Mouse (Mus musculus): ENCODE measurements at regions not wholly inside any gene's neighbourhood (a gene's known extent, or its start where the extent isn't known, plus 50 kb on each side); places are given as distances from the start of the nearest gene placed in this dataset.

DNA sequence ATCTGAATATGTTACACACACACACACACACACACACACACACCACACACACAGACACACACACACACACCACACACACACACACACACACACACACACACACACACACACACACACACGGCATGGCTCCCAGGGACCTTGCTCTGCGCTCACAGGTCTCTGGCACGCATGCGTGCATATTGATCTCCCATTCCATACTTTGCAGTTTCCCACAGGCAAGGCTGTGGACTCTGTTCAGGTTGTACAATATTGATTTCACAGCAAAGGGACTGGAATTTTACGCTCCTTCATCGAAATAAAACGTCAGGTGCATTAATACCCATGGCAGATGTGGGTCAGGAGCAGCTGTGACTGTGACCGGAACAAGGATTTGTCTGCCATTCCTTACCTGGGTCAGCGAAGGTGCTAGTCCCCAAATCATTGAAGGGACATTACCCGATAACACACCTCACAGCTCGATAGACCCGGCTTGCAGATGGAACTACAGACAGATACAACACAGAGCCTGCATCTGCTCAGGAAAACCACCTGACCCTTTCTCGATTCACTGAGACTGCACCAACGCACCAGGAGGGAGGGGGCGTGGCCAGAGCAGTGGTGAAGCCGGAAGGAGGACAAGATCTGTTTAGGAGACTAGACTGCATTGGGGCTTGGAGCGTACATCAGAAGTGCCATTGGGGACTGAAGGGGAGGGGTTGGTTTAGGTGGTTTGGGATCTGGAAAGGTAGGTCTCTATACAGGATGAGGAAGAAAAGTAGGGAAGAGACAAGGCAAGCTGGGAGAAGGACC, 91.1 kb upstream of the Sulf2 start:
- Histone ChIP-seq H3K27ac (no peak overlapping the region), H3K79me2 (ENCODE audit: inconsistent target) (no peaks in the 10 kb centered on the region), H3K4me3 (ENCODE audit: inconsistent target) (no peak overlapping the region), H3K36me3 (ENCODE audit: inconsistent target) (no peaks in the 10 kb centered on the region)
- 81% methylated on average over 17 of the region's 17 CpGs for WGBS (ENCODE audit: missing documents)

DNA sequence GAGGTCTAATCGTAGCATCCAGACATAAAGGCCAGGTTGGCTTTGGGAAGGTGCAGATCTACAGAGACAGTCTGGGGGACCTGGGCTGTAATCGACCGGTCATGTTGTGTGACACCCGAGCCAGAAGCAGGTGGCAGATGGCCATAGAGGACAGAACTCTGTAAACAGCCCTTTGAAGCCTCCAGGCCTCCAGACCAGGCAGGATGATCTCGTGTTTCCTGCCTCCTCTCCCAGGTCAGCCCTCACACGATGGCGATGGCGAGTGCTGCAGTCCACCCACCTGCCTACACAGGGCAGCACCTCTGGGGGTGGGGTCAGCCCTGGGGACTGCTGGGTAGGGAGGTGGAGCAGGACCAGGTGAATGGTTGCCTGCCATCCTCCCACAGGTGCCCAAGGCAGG, 89.8 kb upstream of the Sulf2 start:
- H3K79me2 ChIP-seq (ENCODE audit: inconsistent target) = no peaks in the 10 kb centered on the region
- 81% methylated on average over 8 of the region's 8 CpGs for WGBS (ENCODE audit: missing documents)

DNA sequence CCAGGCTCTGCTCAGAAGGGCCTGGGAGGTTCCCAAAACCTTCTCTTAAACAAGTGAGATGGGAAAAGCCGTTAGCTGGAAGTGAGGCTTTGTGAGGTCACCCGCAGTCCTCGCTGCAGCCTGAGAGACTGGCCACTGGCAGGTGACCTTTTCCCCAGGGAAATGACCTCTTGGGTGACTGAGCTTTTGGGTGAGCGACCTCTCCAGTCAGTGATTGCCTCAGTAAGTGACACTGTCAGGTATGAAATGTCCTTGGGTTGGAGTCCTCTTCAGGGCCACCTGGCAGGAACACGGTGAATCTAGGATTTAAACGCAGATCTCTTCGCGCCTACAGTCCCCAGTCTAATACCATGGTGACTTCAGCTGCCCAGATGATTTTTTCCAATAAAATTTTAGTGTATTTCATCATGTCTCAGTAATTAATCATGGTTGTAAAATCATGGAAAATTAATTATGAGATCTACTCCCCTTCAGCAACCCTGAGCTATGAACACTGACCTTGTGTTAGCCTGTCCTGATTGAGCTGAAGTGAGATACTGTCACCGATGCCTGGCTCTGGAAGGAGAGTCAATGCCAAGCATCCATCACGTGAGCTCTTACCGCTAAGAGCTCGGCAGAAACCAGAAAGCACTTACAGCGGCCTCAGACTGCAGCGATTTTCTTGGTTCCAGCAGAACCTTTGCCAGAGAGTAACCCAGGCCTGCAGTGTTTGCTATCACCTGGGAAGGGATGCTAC, 87.5 kb upstream of the Sulf2 start:
- H3K4me3 ChIP-seq (ENCODE audit: inconsistent target) = no peak overlapping the region
- no peaks in the 10 kb centered on the region for H3K79me2 ChIP-seq (ENCODE audit: inconsistent target)
- no peak overlapping the region for H3K27ac ChIP-seq
- H3K36me3 ChIP-seq (ENCODE audit: inconsistent target) = no peaks in the 10 kb centered on the region
- 93% methylated on average over 14 of the region's 14 CpGs for WGBS (ENCODE audit: missing documents)

More for the DNA sequence above, 89.8 kb upstream of the Sulf2 start:
- H3K36me3 ChIP-seq (ENCODE audit: inconsistent target) = no peaks in the 10 kb centered on the region
- H3K4me3 ChIP-seq (ENCODE audit: inconsistent target) = no peak overlapping the region
- H3K27ac ChIP-seq = no peak overlapping the region

DNA sequence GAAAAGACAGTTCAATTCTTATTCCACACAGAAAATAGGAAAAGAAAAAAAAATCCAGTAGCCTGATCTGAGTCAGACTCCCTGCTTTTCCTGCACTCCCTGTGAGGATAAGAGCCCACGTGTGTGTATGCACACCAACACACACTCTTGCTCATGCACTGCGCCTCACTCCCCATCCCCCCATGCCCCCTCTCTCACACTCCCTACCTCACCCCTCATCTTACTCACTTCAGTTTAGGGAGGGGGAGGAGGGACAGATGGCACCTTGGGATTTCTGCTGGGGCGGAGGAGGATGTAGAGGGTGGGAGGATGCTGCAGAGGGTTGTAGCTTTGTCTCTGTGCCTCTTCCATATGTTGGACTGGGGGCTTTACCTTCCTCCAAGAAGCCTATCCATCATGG, 85.8 kb upstream of the Sulf2 start:
- no peak overlapping the region for H3K4me3 ChIP-seq (ENCODE audit: inconsistent target)
- no peak overlapping the region for H3K27ac ChIP-seq
- 100% methylated on average over 2 of the region's 3 CpGs for WGBS (ENCODE audit: missing documents)
- H3K36me3 ChIP-seq (ENCODE audit: inconsistent target) = no peaks in the 10 kb centered on the region
- no peaks in the 10 kb centered on the region for H3K79me2 ChIP-seq (ENCODE audit: inconsistent target)

DNA sequence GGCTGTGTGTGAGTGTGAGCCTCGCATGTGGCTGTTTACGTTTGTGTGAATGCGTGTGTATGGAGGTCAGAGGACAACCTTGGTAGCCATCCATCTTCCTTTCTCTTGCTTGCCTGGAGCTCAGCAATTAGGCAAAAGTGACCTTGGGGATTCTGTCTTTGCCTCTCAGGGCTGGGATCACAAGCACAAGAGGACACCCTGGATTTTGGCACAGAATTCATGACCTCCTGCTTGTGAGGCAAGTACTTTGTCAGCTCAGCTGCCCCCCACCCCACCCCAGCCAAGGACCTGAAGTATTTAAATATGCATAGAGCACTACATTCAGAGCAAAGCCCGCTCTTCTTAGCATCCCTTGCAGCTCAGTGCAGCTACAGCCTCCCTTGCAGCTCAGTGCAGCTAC, 84.6 kb upstream of the Sulf2 start:
- WGBS (ENCODE audit: missing documents) = 94% methylated on average over 4 of the region's 4 CpGs
- H3K36me3 ChIP-seq (ENCODE audit: inconsistent target) = no peaks in the 10 kb centered on the region
- H3K27ac ChIP-seq = no peak overlapping the region

DNA sequence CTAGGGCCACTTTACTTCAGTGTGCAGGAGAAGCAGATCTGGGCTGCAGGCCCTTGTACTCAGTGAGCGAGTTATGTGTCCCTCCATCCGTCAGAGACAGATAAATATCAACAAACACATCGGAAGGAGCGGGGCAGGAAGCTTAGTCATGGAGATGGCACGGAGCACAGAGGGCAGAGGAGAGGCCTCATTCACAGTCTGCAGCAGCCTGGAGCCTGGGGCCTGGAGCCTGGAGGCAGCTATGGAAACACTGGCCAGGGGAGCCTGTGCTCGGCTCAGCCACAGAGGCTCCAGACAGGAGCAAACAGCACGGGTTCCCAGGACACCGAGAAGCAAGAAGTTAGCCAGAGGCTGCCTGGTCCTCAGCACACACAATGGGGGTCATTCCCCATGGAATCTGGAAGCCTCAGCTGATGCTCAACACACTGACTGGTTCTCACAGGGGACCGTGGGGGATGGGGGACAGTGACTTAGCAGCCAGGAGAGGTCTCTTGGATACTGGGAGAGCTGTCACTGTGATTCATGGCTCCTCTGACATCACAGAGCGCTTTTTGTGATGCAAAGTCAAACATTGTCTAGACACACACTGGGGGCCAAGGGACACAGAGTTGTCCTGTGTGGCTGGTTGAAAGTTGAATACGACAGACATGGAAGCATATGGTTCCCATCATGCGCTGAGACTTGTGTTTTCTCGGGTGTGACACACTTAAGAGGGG, 82.2 kb upstream of the Sulf2 start:
- H3K27ac ChIP-seq = no peak overlapping the region
- H3K36me3 ChIP-seq (ENCODE audit: inconsistent target) = no peaks in the 10 kb centered on the region
- WGBS (ENCODE audit: missing documents) = 97% methylated on average over 11 of the region's 13 CpGs
- H3K4me3 ChIP-seq (ENCODE audit: inconsistent target) = no peak overlapping the region
- no peaks in the 10 kb centered on the region for H3K79me2 ChIP-seq (ENCODE audit: inconsistent target)

More for the DNA sequence above, 84.6 kb upstream of the Sulf2 start:
- no peak overlapping the region for H3K4me3 ChIP-seq (ENCODE audit: inconsistent target)
- H3K79me2 ChIP-seq (ENCODE audit: inconsistent target) = no peaks in the 10 kb centered on the region

DNA sequence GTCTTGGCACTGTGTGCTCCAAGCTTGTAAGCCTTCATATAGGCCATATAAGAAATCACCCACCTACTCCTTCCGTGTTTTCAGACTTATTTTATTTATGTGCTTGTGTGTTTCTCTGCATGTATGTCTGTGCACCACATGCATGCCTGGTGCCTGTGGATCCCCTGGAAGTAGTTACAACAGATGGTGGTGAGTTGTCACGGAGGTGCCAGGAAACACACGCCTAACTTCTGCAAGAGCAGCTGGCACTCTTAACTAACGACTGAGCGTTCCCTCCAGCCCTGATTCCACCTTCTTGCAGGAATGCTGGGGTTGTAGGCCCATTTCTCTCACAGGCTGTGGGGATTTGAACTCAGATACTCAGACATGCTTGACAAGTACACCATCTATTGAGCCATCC, 80.6 kb upstream of the Sulf2 start:
- Histone ChIP-seq H3K27ac (peak overlapping the region; percentile 84), H3K4me3 (ENCODE audit: inconsistent target) (no peak overlapping the region), H3K79me2 (ENCODE audit: inconsistent target) (no peaks in the 10 kb centered on the region), H3K36me3 (ENCODE audit: inconsistent target) (no peaks in the 10 kb centered on the region)
- 59% methylated on average over 5 of the region's 5 CpGs for WGBS (ENCODE audit: missing documents)

DNA sequence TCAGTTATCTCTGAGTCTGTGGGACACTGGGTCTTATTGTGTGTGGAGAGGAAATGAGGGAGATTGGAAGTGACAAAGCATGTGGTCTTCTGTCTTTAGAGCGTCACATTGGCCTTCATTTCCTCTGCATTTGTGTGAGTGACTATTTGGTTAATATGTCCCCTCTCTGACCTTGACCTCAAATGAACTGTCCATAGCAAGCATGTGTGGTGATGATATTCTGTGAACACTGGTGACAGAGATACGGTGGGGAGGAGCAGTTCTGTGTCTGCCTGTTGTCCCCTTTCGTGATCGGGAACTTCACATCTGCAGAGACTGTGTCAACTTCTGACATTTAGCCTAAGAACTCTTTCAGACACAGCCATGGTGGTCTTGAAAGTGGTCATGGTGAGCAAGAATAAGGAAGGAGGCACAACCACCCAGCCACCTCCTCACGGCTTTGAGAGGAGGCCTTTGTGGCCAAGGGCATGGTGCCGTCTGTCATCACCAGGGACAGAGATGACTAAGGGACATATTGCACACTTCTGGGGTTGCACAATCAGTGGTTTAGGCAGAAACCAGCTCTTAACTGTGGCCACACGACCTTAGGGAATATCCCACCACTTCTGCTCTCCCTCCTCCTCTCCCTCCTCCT, 79.2 kb upstream of the Sulf2 start:
- Histone ChIP-seq H3K27ac (peak overlapping the region; percentile 84), H3K4me3 (ENCODE audit: inconsistent target) (no peak overlapping the region), H3K79me2 (ENCODE audit: inconsistent target) (no peaks in the 10 kb centered on the region), H3K36me3 (ENCODE audit: inconsistent target) (no peaks in the 10 kb centered on the region)
- 22% methylated on average over 7 of the region's 7 CpGs for WGBS (ENCODE audit: missing documents)

DNA sequence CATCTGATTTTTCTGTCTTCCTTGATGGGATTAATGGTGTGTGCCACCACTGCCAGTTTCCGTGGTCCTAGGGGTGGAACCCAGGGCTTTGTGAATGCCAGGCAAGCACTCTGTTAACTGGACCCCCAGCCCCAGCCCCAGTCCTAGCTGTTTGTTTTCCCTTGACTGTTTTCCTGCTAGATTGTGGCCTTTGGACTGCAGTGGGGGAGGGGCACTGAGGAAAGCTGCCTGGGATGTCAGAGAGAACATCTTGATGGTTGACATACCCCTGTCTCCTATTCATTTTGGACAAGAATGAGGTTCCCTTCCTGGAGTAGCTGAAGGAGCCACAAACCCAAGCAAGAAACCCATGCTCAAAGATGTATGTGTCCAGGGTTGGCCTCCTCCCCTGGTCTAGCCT, 77.8 kb upstream of the Sulf2 start:
- H3K79me2 ChIP-seq (ENCODE audit: inconsistent target) = no peaks in the 10 kb centered on the region
- H3K36me3 ChIP-seq (ENCODE audit: inconsistent target) = no peaks in the 10 kb centered on the region
- 88% methylated on average over 1 of the region's 1 CpGs for WGBS (ENCODE audit: missing documents)
- no peak overlapping the region for H3K4me3 ChIP-seq (ENCODE audit: inconsistent target)
- H3K27ac ChIP-seq = no peak overlapping the region

DNA sequence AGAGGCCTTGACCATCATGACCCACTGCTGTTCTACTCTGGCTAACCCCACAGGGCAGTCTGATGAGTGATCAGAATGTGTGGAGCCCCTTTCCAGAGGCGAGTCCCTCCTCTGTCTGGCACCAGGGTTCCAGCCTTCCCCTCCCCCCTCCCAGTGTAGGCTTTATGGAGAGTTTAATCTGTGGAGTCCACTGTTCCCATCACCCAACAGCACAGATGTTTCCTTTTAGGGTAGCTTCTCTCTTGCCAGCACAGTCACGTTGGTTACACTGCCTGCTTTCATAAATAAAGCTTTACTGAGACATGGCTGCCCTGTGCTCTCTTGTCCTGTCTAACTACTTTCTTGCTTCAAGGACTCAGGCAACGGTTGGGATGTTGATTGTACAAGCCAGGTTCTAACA, 76.9 kb upstream of the Sulf2 start:
- Histone ChIP-seq H3K27ac (no peak overlapping the region), H3K79me2 (ENCODE audit: inconsistent target) (no peaks in the 10 kb centered on the region), H3K36me3 (ENCODE audit: inconsistent target) (no peaks in the 10 kb centered on the region), H3K4me3 (ENCODE audit: inconsistent target) (no peak overlapping the region)
- 52% methylated on average over 3 of the region's 3 CpGs for WGBS (ENCODE audit: missing documents)

DNA sequence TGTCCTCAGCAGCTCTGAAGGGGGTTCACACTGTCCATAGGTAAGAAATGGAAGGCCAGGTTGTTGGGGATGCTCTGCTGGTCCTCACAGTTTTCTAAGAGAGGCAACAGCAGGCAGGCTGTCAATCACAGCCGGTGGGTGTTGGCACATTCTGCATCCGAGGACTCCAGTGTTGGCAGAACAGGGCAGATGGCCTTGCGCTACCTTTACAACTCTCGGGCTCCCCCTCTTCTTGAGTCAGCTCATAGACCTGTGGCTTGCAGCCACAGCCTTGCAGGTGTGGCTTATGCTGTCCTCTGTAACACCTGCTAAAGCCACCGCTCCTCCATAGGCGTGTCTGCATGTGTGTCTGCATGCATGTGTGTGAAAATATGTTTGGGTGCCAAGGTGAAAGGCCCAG, 75.2 kb upstream of the Sulf2 start:
- Histone ChIP-seq H3K79me2 (ENCODE audit: inconsistent target) (no peaks in the 10 kb centered on the region), H3K27ac (no peak overlapping the region), H3K36me3 (ENCODE audit: inconsistent target) (no peaks in the 10 kb centered on the region), H3K4me3 (ENCODE audit: inconsistent target) (no peak overlapping the region)
- WGBS (ENCODE audit: missing documents) = 95% methylated on average over 6 of the region's 6 CpGs

DNA sequence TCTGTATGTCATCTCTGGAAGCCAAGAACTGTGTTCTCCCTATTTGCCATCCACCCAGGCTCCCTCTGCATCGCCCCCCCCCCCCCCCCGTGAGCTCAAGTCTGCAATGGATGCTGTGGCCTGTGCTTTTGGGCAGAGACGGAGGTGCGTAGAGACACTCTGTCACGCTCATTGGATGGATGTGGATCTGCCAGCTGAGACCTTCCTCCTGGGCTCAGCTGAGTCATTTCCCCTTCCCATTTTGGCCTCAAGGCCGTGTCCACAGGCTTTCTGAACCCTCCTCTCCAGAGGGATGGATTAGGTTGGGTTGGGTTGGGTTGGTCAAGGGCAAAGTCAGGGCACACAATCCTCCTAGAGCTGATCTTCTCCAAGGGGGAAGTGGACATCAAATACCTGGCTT, 72.9 kb upstream of the Sulf2 start:
- Histone ChIP-seq H3K36me3 (ENCODE audit: inconsistent target) (no peaks in the 10 kb centered on the region), H3K79me2 (ENCODE audit: inconsistent target) (no peaks in the 10 kb centered on the region), H3K27ac (peak overlapping the region; percentile 24), H3K4me3 (ENCODE audit: inconsistent target) (no peak overlapping the region)
- WGBS (ENCODE audit: missing documents) = 21% methylated on average over 3 of the region's 6 CpGs

- 68% methylated on average over 5 of the region's 5 CpGs for WGBS (ENCODE audit: missing documents)
- no peaks in the 10 kb centered on the region for H3K79me2 ChIP-seq (ENCODE audit: inconsistent target)
- no peak overlapping the region for H3K27ac ChIP-seq
- no peak overlapping the region for H3K4me3 ChIP-seq (ENCODE audit: inconsistent target)
- no peaks in the 10 kb centered on the region for H3K36me3 ChIP-seq (ENCODE audit: inconsistent target)
Observed at GRCm38 (mm10) chr2:166227496-166227895, 72.0 kb upstream of the Sulf2 start.

DNA sequence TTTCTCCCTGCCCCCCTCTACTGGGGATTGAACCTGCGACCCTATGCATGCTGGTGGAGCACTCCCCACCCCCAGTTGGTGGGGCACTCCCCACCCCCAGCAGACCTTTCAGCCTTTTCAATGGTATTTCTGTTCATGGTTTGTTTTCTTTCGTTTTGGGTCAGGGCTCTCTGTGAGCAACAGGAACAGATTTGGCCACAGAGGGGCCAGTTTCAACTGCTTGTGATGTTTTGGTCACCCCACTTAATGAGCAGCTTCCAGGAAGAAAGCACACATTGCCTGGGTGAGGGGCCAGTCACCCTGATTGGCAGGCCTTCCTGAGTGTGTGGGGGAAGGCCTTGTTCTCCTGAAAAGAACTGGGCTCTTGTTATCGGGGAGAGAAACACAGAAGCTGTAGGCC, 71.5 kb upstream of the Sulf2 start:
- no peak overlapping the region for H3K4me3 ChIP-seq (ENCODE audit: inconsistent target)
- no peaks in the 10 kb centered on the region for H3K36me3 ChIP-seq (ENCODE audit: inconsistent target)
- 55% methylated on average over 3 of the region's 3 CpGs for WGBS (ENCODE audit: missing documents)
- no peak overlapping the region for H3K27ac ChIP-seq
- no peaks in the 10 kb centered on the region for H3K79me2 ChIP-seq (ENCODE audit: inconsistent target)

- no peak overlapping the region for H3K4me3 ChIP-seq (ENCODE audit: inconsistent target)
- H3K36me3 ChIP-seq (ENCODE audit: inconsistent target) = no peaks in the 10 kb centered on the region
- no peaks in the 10 kb centered on the region for H3K79me2 ChIP-seq (ENCODE audit: inconsistent target)
- H3K27ac ChIP-seq = no peak overlapping the region
- 92% methylated on average over 2 of the region's 2 CpGs for WGBS (ENCODE audit: missing documents)
Observed at GRCm38 (mm10) chr2:166226331-166226730, 70.9 kb upstream of the Sulf2 start.
